Mouse (Mus musculus) monocyte, adult 2 months (primary cell): Measurements from ENCODE around the gene Ttf2.

ENCODE experiments used
- DNase-seq, 2 experiments: peaks; one replicate each; pipeline ENCODE4 v3.0.0; 2022; ENCODE audit warnings: low spot score in 2 of 2, low read depth in 1 of 2

Ttf2 gene

GRCm38 (mm10) chr3:100920611-100921140, 48.8 kb downstream of the Ttf2 start:
- DNase-seq: no peak

DNA sequence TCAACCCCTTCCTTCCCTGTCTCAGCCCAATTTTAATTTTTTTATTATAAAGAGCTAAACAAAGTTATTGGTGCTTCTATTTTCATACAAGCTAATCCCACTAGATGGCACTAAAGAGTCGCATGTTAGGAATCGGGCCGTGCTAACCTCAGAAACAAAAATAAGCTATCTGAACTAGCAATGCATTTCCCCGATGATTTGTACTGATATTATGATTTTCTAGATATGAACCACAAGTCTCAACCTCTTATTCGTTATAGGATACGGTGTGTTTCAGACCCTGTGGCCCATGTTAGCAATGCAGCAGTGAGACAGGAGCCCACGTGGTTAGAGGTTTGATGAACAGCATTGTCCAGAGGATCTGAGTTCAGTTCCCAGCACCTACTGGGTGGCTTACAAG, 52.6 kb downstream of the Ttf2 start:
- no peak for DNase-seq

DNA sequence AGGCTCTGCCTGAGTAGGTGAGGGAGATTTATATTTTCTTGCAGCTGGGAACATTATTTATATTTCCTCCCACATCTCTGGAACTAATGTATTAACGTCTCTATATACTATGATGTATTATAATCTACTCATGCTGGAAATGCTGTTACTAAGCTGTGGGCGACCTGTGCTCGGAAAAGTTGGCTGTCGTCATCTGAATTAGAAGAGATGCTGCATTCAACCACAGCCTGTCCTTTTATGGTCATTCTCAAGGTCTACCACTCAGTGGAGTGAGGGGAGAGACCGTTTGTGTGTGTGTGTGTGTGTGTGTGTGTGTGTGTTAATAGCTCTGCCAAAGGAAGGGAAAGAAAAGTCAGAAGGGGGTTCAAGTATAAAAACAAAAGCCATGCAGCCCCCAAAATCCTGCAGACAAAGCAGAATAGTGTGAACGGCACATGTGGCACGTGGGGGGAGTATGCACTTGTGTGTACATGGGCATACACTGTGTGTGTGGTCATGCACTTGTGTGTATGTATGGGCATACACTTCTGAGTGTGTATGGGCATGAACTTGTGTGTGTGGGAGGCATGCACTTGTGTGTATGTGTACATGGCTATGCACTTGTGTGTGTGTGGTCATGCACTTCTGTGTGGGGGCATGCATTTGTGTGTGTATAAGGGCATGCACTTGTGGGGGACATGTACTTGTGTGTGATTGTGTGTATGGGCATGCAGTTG, 57.8 kb downstream of the Ttf2 start:
- DNase-seq: no peak

- no peak for DNase-seq
These were observed 58.4 kb downstream of the Ttf2 start for GRCm38 (mm10) chr3:100911026-100911425.

GRCm38 (mm10) chr3:100910621-100911020, 58.8 kb downstream of the Ttf2 start:
- DNase-seq: no peak

DNA sequence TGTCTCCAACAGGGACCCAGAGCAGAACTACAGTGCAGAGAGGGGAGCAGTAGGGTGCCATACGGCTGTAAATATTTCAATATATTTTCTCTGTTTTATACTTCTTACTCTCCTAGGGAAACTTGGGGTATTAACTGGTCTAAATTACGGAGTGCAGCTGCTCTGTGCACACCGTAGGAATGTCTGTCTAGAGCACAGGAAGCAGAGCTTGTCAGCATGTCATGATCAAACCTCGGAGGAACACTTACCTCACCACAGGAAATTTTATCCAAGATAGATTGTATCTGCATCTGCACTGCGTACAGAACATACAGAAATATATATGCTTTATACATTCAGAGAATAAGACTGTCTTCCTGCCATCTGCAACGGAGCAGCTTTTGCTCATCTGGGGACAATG, 60.9 kb downstream of the Ttf2 start:
- no peak for DNase-seq

DNA sequence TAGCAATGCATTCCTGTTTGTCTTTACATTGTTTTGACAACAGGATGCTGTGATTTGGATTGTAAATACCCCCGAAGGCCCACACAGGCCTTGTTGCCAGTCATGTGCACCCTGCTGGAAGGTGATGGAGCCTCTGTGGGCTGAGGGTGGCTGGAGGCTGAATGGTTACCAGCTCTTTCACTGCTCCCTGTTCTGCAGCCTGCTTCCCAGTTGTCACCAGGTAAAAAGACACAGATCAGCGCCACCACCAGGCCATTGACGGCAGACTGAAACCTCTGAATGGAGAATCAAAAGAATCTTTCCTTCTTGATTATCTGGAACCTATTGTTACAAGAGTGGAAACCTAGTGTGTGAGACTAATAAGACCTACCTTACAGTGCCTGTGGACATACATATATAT, 62.5 kb downstream of the Ttf2 start:
- no peak for DNase-seq

DNA sequence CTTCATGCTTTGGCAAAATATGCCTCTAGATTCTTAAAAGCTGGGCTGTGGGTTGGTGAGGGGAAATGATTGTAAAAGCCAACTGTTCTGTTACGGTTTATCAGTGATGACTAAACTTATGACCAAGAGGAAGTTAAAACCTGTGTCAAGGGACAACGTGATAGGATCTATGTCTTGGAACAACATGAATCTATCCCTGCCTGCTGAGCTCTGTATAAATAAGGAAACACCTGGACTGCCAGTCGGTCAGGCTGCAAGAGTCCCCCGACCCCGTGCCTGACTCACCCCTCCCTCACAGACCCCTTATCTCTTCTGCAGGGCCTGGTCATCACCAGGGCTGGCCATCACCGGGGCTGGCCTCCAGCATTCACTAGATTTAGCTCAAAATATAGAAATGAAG, 63.3 kb downstream of the Ttf2 start:
- no peak for DNase-seq

- no peak for DNase-seq
These were observed 74.0 kb downstream of the Ttf2 start for GRCm38 (mm10) chr3:100895500-100895899.

- no peak for DNase-seq
These were observed 76.8 kb downstream of the Ttf2 start for GRCm38 (mm10) chr3:100892383-100893335.

DNA sequence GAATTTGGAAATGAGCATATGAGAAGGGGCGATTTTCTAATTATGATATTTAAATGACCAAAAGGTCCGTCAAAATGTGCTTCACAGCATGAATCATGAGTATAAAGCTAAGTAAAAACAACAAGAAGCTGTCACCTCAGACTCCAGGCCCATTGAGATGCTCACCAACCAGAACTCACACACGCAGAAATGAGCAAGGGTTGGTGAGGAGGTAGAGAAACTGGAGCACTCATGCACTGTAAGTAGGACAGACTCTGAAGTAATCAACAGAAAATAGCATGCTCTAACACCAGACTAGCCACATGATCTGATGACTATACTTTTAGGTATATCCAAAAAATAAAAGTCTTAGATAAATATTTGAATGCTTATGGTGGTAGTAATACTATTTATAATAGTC, 79.1 kb downstream of the Ttf2 start:
- no peak for DNase-seq

GRCm38 (mm10) chr3:100889234-100889633, 80.2 kb downstream of the Ttf2 start:
- no peak for DNase-seq
